ENCODE assay signal across 8 mouse cellular contexts in the genomic region with DNA sequence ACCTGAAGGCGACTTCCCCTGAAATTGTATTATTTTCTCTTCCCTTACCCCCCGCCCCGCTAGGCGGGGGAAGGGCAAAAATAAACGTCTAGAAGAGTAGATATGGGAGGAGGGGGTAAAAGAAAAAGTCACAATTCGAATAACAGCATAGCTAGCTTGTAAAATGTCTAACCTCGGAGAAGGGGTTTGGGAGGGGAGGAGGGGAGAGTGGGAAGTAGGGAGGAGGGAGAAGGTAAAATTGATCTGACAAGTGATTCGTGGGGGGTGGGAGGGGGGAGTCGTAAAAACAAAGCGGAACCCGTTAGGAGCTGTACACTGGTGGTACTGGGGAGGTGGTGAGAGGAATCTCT. TPM values are rescaled to one million over a fixed set of nuclear protein-coding genes. Genes with fewer than 3 reads are reported as not detected.
A peak's percentile ranks its signal among the peaks of the same experiment; 100 is the strongest.
DNase-seq lines count a peak whose midpoint lies in the region; ATAC-seq and TF ChIP-seq lines count a peak whose summit lies in the region.

No protein-coding gene starts in this region.

- no peaks in the 10 kb centered on the region for H3K36me3 ChIP-seq in heart, embryonic 10.5 days
- no peaks in the 10 kb centered on the region for H3K36me3 ChIP-seq in ES-Bruce4 (ENCODE audit: control insufficient read depth, insufficient read depth, low read length, poor library complexity, severe bottlenecking)
- H3K36me3 ChIP-seq in forebrain, embryonic 10.5 days (replicated peaks): peaks cover 15% of the 10 kb centered on the region
- no peaks in the 10 kb centered on the region for H3K36me3 ChIP-seq in liver, embryonic 12.5 days
- H3K36me3 ChIP-seq in stomach, embryonic 15.5 days: no peaks in the 10 kb centered on the region

- TF ChIP-seq CTCF in ES-Bruce4 (IDR thresholded peaks at IDR 0.05; ENCODE audit: low read depth, low read length): no peak

- no peak for DNase-seq in heart, embryonic 10.5 days (ENCODE audit: low spot score)
- DNase-seq in heart, adult 18-20 months: no peak
- DNase-seq in forebrain, embryonic 10.5 days (ENCODE audit: extremely low spot score, low spot score): peak; percentile 31
- no peak for DNase-seq in adrenal gland, adult 8-10 months
- no peak for DNase-seq in thymus, postnatal 25 days

- TF ChIP-seq POLR2A in ES-Bruce4 (IDR thresholded peaks at IDR 0.05; ENCODE audit: insufficient read depth, low read length): no peak

- H3K9me3 ChIP-seq in heart, embryonic 10.5 days: no peaks in the 10 kb centered on the region
- no peaks in the 10 kb centered on the region for H3K9me3 ChIP-seq in ES-Bruce4 (replicated peaks; ENCODE audit: control insufficient read depth, insufficient read depth, low read length, poor library complexity, severe bottlenecking)
- H3K9me3 ChIP-seq in forebrain, embryonic 10.5 days: no peaks in the 10 kb centered on the region
- no peaks in the 10 kb centered on the region for H3K9me3 ChIP-seq in liver, embryonic 12.5 days (replicated peaks)
- no peaks in the 10 kb centered on the region for H3K9me3 ChIP-seq in stomach, embryonic 15.5 days

- no peaks in the 10 kb centered on the region for H3K27me3 ChIP-seq in heart, embryonic 10.5 days (ENCODE audit: insufficient read depth, poor library complexity, severe bottlenecking)
- H3K27me3 ChIP-seq in ES-Bruce4 (ENCODE audit: control insufficient read depth, insufficient read depth, low read length, poor library complexity, severe bottlenecking): 0 out of 2 replicates have a peak, but pooled peaks cover 4% of the 10 kb centered on the region
- H3K27me3 ChIP-seq in forebrain, embryonic 10.5 days (ENCODE audit: poor library complexity, severe bottlenecking): peaks cover 4% of the 10 kb centered on the region; the same call in 1 of the 2 replicates
- peaks cover 27% of the 10 kb centered on the region for H3K27me3 ChIP-seq in liver, embryonic 12.5 days (replicated peaks)
- no peaks in the 10 kb centered on the region for H3K27me3 ChIP-seq in stomach, embryonic 15.5 days (replicated peaks)

- H3K4me3 ChIP-seq in heart, embryonic 10.5 days: peak overlapping the region; percentile 89
- H3K4me3 ChIP-seq in ES-Bruce4 (ENCODE audit: low read depth, low read length): peak overlapping the region; percentile 68
- peak overlapping the region; percentile 90 for H3K4me3 ChIP-seq in forebrain, embryonic 10.5 days
- peak overlapping the region; percentile 72 for H3K4me3 ChIP-seq in liver, embryonic 12.5 days
- H3K4me3 ChIP-seq in stomach, embryonic 15.5 days (replicated peaks): peak overlapping the region; percentile 84

- H3K4me2 ChIP-seq in liver, embryonic 12.5 days: peak overlapping the region; percentile 94
- H3K4me2 ChIP-seq in stomach, embryonic 15.5 days: peak overlapping the region; percentile 96

- ATAC-seq in liver, embryonic 12.5 days: no peak
- no peak for ATAC-seq in stomach, embryonic 15.5 days (ENCODE audit: insufficient read depth, low FRiP score, low read depth)

- H3K4me1 ChIP-seq in heart, embryonic 10.5 days: no peaks in the 10 kb centered on the region
- no peaks in the 10 kb centered on the region for H3K4me1 ChIP-seq in ES-Bruce4 (ENCODE audit: control insufficient read depth, insufficient read depth, low read length)
- H3K4me1 ChIP-seq in forebrain, embryonic 10.5 days: peaks cover 22% of the 10 kb centered on the region
- H3K4me1 ChIP-seq in liver, embryonic 12.5 days: peaks cover 12% of the 10 kb centered on the region; the same call in 1 of the 2 replicates
- no peaks in the 10 kb centered on the region for H3K4me1 ChIP-seq in stomach, embryonic 15.5 days

- under 1% methylated on average over 11 of the region's 11 CpGs for WGBS in heart, embryonic 10.5 days
- WGBS in forebrain, embryonic 10.5 days: under 1% methylated on average over 11 of the region's 11 CpGs
- WGBS in liver, embryonic 12.5 days (ENCODE audit: insufficient replicate concordance): under 1% methylated on average over 11 of the region's 11 CpGs
- WGBS in stomach, embryonic 15.5 days: under 1% methylated on average over 11 of the region's 11 CpGs

- H3K9ac ChIP-seq in ES-Bruce4 (ENCODE audit: low read depth, poor library complexity, severe bottlenecking): peak overlapping the region; percentile 97
- no peak overlapping the region for H3K9ac ChIP-seq in liver, embryonic 12.5 days
- H3K9ac ChIP-seq in stomach, embryonic 15.5 days: 0 out of 2 replicates have a peak overlapping the region, but pooled peaks have one; percentile 63

- H3K27ac ChIP-seq in heart, embryonic 10.5 days: peak overlapping the region; percentile 95
- no peak overlapping the region for H3K27ac ChIP-seq in ES-Bruce4 (ENCODE audit: insufficient read depth, low read length)
- peak overlapping the region; percentile 98 for H3K27ac ChIP-seq in forebrain, embryonic 10.5 days
- no peak overlapping the region for H3K27ac ChIP-seq in liver, embryonic 12.5 days
- no peak overlapping the region for H3K27ac ChIP-seq in stomach, embryonic 15.5 days

- no peak for TF ChIP-seq EP300 in ES-Bruce4 (IDR thresholded peaks at IDR 0.05; ENCODE audit: insufficient read depth, low read depth, low read length)

RNA-seq across cellular contexts. Expression of a gene that starts 21.2 kb away (rescaled TPM):
- polyA plus RNA-seq in heart, embryonic 10.5 days (2016; fragmentation: Nextera tagmentation; extraction: Ambion mirVana): 7.2 and 9.0 TPM in 2 replicates
- 10 to 100 TPM; 20.2 to 27.8 TPM for total RNA-seq in heart, adult 18-20 months (2021)
- 13.4 and 13.8 TPM in 2 replicates for polyA plus RNA-seq in ES-Bruce4 (2011; ENCODE audit: insufficient read depth, insufficient read length, low read depth, missing spikeins)
- polyA plus RNA-seq in forebrain, embryonic 10.5 days (2016; fragmentation: Nextera tagmentation; extraction: Ambion mirVana): 17.9 and 19.7 TPM in 2 replicates
- polyA plus RNA-seq in liver, embryonic 12.5 days (2016; fragmentation: Nextera tagmentation; extraction: Ambion mirVana): 2.4 and 2.7 TPM in 2 replicates
- polyA plus RNA-seq in stomach, embryonic 15.5 days (2015; fragmentation: Nextera tagmentation; extraction: Ambion mirVana): 6.0 and 6.5 TPM in 2 replicates
- total RNA-seq in adrenal gland, adult 8-10 months (2022): 10 to 100 TPM; 27.1 to 31.6 (median 28.1) TPM

Comparison
In these comparisons a context has a peak if more than half of its experiments do, and no peak if none do; other contexts are left out.
1. H3K27ac ChIP-seq: peak in heart, embryonic 10.5 days (single experiment) and forebrain, embryonic 10.5 days (single experiment); none in ES-Bruce4 (single experiment), liver, embryonic 12.5 days (single experiment) and stomach, embryonic 15.5 days (single experiment).
2. Peak in every context shown above with its lines, with median percentiles within 50 percentile points of each other: H3K4me3 ChIP-seq.